Mouse (Mus musculus) kidney, adult 9 months (tissue): ENCODE results near the gene 1700067K01Rik.

ENCODE experiments used
- DNase-seq: peaks from one replicate; pipeline ENCODE4 v3.0.0; 2022

Gene 1700067K01Rik

GRCm38 (mm10) chr8:84001281-84002000, at the start of gene 1700067K01Rik:
TSS of gene 1700067K01Rik (plus strand) at chr8:84001502.
- DNase-seq: peak; percentile 24

DNA sequence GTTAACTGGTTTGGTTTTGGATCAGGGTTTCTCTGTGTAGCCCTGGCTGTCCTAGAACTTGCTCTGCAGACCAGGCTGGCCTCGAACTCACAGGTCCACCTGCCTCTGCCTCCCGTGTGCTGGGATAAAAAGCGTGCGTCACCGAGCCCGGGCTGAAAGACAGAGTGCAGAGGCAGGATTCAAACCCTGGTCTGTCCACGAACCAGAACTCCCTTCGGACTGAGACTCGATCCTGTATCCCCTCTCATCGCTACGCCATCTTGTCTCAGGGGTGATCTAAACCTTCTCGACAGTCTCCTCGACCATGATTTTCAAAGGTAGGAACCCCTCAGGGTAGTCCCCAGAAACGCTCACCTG, 46.6 kb upstream of the 1700067K01Rik start:
- no peak for DNase-seq

GRCm38 (mm10) chr8:83955106-83955957, 46.0 kb upstream of the 1700067K01Rik start, which contains the start of the genes Gm10644 and Asf1b:
TSS of gene Gm10644 (minus strand) at chr8:83955205.
TSS of gene Asf1b (plus strand) at chr8:83955507.
- peak; percentile 100 for DNase-seq

GRCm38 (mm10) chr8:83955958-83956218, 45.4 kb upstream of the 1700067K01Rik start:
- no peak for DNase-seq

DNA sequence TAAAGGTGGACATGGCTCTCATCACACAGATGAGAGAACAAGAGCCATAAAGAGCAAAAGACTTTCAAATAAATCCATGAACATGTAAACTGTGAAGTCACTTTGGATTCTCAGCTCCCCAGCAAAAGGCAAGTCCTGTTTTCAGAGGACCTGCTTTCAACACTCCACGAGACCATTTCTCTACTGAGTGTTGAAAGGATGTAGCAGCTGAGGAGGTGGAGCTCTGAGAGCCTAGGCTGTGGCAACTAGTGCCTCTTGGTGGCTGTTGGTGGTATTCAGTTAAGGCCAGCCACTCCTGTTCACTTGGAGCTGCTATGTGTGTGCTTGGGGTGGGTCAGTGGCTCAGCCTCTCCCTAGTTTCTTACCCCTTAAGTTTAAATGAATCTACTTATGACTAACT, 44.5 kb upstream of the 1700067K01Rik start:
- no peak for DNase-seq

- DNase-seq: peak; percentile 30
Observed at GRCm38 (mm10) chr8:83964015-83964765, 37.1 kb upstream of the 1700067K01Rik start.

- DNase-seq: no peak
Observed at GRCm38 (mm10) chr8:83967701-83968100, 33.6 kb upstream of the 1700067K01Rik start.

GRCm38 (mm10) chr8:83971121-83971520, 30.2 kb upstream of the 1700067K01Rik start:
- DNase-seq: no peak

GRCm38 (mm10) chr8:83971661-83972060, 29.6 kb upstream of the 1700067K01Rik start:
- no peak for DNase-seq

DNA sequence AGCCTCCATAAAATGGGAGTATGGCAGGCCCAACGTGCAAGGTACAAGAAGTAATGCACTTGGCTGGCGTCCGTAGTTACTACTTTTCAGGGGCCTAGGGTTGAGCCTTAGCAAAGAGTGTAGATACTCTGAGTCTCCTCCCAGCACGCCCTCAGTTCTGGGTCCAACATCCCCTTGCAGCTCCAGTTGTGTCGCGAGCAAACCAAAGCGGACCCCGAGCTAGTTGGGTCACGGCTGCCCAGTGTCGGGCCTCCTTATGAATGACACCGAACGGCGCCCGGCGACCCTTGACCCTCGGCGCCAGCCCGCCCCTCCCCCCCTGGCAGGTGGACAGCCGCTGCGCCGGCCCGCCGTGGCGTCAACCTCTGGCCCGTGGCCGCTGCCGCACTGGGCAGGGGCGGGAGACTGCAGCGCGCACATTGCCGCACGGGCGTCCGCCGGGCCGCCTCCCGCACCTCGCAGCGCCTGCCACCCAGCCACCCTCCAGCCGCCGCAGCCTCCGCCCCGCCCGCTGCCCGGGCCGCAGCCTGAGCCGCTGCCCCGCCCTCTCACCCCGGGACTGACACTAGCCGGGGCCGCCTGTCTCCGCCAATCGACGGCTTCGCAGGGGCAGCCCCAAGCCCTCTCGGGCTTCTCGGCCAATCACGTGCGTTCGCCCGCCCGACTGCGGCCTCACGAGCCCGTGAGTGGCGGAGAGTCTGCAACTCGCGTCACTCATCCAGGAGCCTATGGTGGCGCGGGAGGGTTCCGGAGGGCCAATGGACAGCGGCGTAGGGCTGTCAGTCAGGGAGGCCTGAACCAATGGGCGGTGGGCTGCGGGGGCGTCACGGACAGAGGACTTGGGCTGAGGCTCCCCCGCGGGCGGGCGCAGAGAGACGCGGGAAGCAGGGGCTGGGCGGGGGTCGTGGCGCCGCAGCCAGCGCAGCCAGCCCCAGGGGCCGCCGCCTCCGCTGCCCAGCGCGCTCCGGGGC, 28.9 kb upstream of the 1700067K01Rik start, which contains the start of gene Prkaca:
Gene Prkaca (plus strand): TSS at position 844 of the 971 bp plus-strand sequence.
- DNase-seq: peak; percentile 99

- no peak for DNase-seq
Observed at GRCm38 (mm10) chr8:83973161-83974031, 27.9 kb upstream of the 1700067K01Rik start.

DNA sequence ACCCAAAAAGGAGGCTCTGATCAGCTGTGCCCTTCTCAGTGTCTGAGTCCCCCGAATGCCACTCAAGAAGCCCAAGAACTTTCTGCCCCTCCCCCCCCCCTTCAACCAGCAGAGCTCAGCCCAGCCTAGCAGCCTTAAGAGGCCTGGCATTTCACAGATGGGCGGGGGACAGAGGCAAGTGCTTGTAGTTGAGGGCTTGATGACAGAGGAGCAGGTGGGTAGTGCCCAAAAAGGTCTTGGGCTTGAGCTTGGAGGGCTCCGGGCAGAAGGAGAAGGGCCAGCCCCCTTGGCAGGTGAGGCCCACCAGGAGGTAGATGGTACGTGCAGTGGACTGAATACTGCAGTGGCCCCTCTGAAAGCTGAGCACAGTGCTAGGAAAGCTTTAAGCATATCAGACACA, 26.8 kb upstream of the 1700067K01Rik start:
- DNase-seq: no peak

DNA sequence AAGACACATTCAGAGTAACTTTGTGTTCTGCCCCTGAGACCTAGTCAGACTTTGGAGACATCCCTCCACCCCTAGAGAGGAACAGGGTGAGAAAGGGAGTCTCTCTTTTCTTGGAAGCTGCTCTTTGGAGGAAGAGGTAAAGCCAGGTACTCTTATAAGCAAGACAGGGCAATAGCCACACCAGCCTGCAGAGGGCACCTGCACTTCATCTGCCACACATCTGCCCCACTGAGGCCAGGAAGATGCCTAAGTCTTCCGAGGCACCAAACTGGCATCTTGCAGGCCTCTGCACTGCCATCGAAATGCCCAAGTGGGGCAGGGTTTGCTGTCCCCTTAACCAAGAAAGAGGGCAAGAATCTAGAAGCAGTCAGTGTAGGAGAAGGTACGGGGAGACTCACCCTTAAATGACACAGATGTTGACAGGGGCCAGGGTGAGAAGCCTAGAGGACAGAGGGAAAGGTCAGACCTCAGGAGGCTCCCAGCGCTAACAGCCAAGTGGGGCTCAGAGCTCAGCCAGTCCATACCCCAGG, 25.1 kb upstream of the 1700067K01Rik start:
- DNase-seq: peak; percentile 57

GRCm38 (mm10) chr8:83976779-83977350, 24.4 kb upstream of the 1700067K01Rik start:
- DNase-seq: no peak

- peak; percentile 69 for DNase-seq
Observed at GRCm38 (mm10) chr8:83977646-83978045, 23.7 kb upstream of the 1700067K01Rik start.

DNA sequence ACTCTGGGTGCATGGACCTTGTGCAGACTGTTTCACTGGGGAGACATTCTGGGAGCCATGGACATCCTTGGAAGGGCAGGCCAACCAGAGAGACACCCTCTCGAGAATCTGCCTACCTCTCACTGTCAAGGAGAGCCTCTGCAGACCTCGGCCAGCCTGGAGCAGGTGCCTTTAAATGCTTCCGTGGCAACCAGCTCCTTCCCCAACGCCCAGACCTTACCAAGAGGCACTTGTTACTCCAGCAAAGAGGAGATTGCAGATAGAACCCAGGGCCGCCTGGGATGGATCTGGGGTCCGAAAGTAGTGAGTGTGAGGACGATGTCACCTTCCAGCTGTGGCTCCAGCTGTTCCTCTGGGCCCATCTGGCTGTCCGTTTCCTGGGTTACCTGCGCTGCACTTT, 23.1 kb upstream of the 1700067K01Rik start:
- DNase-seq: no peak

DNA sequence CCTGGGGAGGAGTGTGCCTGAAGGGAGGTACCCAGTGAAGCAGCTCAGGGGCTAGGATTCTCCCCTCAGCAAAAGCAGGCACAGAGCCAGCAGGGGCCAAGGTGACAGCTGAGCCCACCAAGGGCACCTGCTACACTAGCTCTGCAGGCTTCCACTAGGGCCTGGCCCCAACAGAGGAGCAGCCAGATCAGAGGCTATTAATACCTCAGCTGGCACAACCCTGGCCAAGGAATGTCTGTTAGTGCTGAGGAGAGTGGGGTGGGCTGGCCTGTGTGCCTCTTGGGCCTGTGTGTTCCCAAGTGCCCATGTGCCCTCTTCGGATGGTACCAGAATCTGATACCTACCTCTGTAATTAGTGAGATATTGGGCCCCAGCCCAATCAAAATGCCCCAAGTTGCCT, 21.1 kb upstream of the 1700067K01Rik start:
- no peak for DNase-seq

DNA sequence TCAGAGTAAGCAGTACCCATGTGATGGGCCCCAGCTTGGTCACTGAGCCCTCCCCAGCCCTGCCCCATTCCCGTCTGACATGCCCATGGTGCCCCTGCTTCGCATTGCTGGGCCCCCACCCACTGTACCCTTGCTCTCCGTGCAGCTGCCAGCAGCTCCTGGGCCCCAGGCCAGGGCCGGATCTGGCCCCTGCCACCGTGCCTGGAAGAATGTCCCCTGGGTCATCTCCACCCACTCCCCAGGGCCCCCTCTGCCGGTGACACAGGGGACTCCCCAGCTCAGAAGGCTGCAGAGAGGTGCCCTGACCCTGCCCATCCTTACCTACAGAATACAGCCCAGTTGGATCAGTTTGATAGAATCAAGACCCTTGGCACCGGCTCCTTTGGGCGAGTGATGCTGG, 20.5 kb upstream of the 1700067K01Rik start:
- DNase-seq: no peak

- DNase-seq: no peak
Observed at GRCm38 (mm10) chr8:83981533-83981932, 19.8 kb upstream of the 1700067K01Rik start.

DNA sequence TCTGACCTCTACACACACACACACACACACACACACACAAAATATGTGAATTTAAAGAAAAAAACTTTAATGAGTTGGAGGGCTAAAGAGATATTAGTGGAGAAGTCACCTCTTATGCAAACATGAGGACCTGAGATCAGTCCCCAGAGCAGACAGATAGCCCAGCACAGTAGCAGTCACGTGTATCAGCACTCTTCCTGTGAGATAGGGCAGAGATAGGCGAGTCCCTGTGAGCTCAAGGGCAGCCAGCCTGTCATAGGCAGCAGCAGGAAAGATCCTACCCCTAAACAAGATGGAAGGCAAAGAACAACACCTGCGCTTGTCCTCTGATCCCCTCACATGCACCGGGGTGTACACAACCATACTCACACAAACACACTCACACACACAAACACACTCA, 18.9 kb upstream of the 1700067K01Rik start:
- no peak for DNase-seq
